In genomic region chr8:48633426-48633825, GRCm38 (mm10) we compare ENCODE assay signal across 20 mouse cellular contexts.
A peak's percentile ranks its signal among the peaks of the same experiment; 100 is the strongest.
DNase-seq lines count a peak whose midpoint lies in the region; ATAC-seq and TF ChIP-seq lines count a peak whose summit lies in the region.
"Had no signal": no experiment of that assay in that cellular context is flagged by ENCODE, and none has a peak within 500 bp of the region (broad histone marks: within the 10 kb centered on the region; RNA-seq: fewer than 3 reads in every experiment).

No protein-coding gene starts in this region.

- H3K27me3 ChIP-seq in limb, embryonic 12.5 days = no peaks in the 10 kb centered on the region
- no peaks in the 10 kb centered on the region for H3K27me3 ChIP-seq in limb, embryonic 10.5 days (ENCODE audit: low read depth, poor library complexity, severe bottlenecking)
- no peaks in the 10 kb centered on the region for H3K27me3 ChIP-seq in embryonic facial prominence, embryonic 11.5 days (ENCODE audit: control insufficient read depth, insufficient read depth, low read length)
- no peaks in the 10 kb centered on the region for H3K27me3 ChIP-seq in intestine, embryonic 16.5 days (replicated peaks; ENCODE audit: control insufficient read depth, insufficient read depth, low read length)
- no peaks in the 10 kb centered on the region for H3K27me3 ChIP-seq in kidney, embryonic 15.5 days
- H3K27me3 ChIP-seq: forebrain, embryonic 15.5 days; heart, embryonic 12.5 days; intestine, embryonic 15.5 days had no signal

- H3K27ac ChIP-seq in limb, embryonic 12.5 days = no peak overlapping the region
- H3K27ac ChIP-seq in limb, embryonic 10.5 days = no peak overlapping the region
- no peak overlapping the region for H3K27ac ChIP-seq in embryonic facial prominence, embryonic 11.5 days (replicated peaks; ENCODE audit: low read depth, low read length)
- H3K27ac ChIP-seq in embryonic fibroblast, embryonic 13.5 days (ENCODE audit: insufficient read depth, low read length) = 0 out of 2 replicates have a peak overlapping the region, but pooled peaks have one; percentile 64
- H3K27ac ChIP-seq in intestine, embryonic 16.5 days (ENCODE audit: low read length) = no peak overlapping the region
- no peak overlapping the region for H3K27ac ChIP-seq in kidney, embryonic 15.5 days
- H3K27ac ChIP-seq: forebrain, embryonic 10.5 days; forebrain, embryonic 15.5 days; hindbrain, embryonic 10.5 days; hindbrain, embryonic 14.5 days; intestine, embryonic 15.5 days had no signal

- no peak overlapping the region for H3K4me3 ChIP-seq in limb, embryonic 12.5 days (replicated peaks)
- H3K4me3 ChIP-seq in limb, embryonic 10.5 days = no peak overlapping the region
- H3K4me3 ChIP-seq in embryonic facial prominence, embryonic 11.5 days (ENCODE audit: low read depth, low read length) = no peak overlapping the region
- H3K4me3 ChIP-seq in embryonic fibroblast, embryonic 13.5 days (ENCODE audit: insufficient read depth, low read length) = no peak overlapping the region
- no peak overlapping the region for H3K4me3 ChIP-seq in intestine, embryonic 16.5 days (ENCODE audit: low read length)
- H3K4me3 ChIP-seq in kidney, embryonic 15.5 days (replicated peaks) = no peak overlapping the region
- H3K4me3 ChIP-seq: erythroblast, embryonic 14.5 days; forebrain, embryonic 10.5 days; forebrain, embryonic 15.5 days; heart, embryonic 12.5 days; hindbrain, embryonic 10.5 days; intestine, embryonic 15.5 days had no signal

- H3K9me3 ChIP-seq in limb, embryonic 12.5 days = no peaks in the 10 kb centered on the region
- no peaks in the 10 kb centered on the region for H3K9me3 ChIP-seq in limb, embryonic 10.5 days (replicated peaks)
- H3K9me3 ChIP-seq in embryonic facial prominence, embryonic 11.5 days (replicated peaks; ENCODE audit: control insufficient read depth, low read length) = no peaks in the 10 kb centered on the region
- H3K9me3 ChIP-seq in intestine, embryonic 16.5 days (ENCODE audit: control insufficient read depth, low read length) = no peaks in the 10 kb centered on the region
- H3K9me3 ChIP-seq in kidney, embryonic 15.5 days (replicated peaks) = no peaks in the 10 kb centered on the region
- H3K9me3 ChIP-seq: forebrain, embryonic 10.5 days; forebrain, embryonic 15.5 days; heart, embryonic 12.5 days; hindbrain, embryonic 10.5 days; intestine, embryonic 15.5 days had no signal

- TF ChIP-seq POLR2A in embryonic fibroblast, embryonic 13.5 days (IDR thresholded peaks at IDR 0.05; ENCODE audit: low read depth, low read length) = no peak

- H3K9ac ChIP-seq in limb, embryonic 12.5 days (replicated peaks) = no peak overlapping the region
- no peak overlapping the region for H3K9ac ChIP-seq in embryonic facial prominence, embryonic 11.5 days (replicated peaks; ENCODE audit: low read length)
- H3K9ac ChIP-seq in intestine, embryonic 16.5 days (ENCODE audit: low read depth, low read length) = no peak overlapping the region
- no peak overlapping the region for H3K9ac ChIP-seq in kidney, embryonic 15.5 days
- H3K9ac ChIP-seq: forebrain, embryonic 15.5 days; heart, embryonic 12.5 days; hindbrain, embryonic 14.5 days; intestine, embryonic 15.5 days had no signal

- 0 out of 2 replicates have a peak, but pooled peaks have one; percentile 26 for ATAC-seq in limb, embryonic 12.5 days (ENCODE audit: insufficient number of reproducible peaks, insufficient read depth, low FRiP score, low TSS enrichment, low read depth)
- peak; percentile 70; the same call in 1 of the 2 replicates for ATAC-seq in embryonic facial prominence, embryonic 11.5 days (replicated peaks; ENCODE audit: insufficient number of reproducible peaks, low FRiP score, low TSS enrichment, low read depth)
- ATAC-seq in intestine, embryonic 16.5 days = no peak
- ATAC-seq in kidney, embryonic 15.5 days (replicated peaks; ENCODE audit: low FRiP score) = no peak
- ATAC-seq: forebrain, embryonic 15.5 days; intestine, embryonic 15.5 days had no signal

- WGBS in limb, embryonic 12.5 days = 41% methylated on average over 8 of the region's 8 CpGs
- 71% methylated on average over 8 of the region's 8 CpGs for WGBS in limb, embryonic 10.5 days
- 31% methylated on average over 8 of the region's 8 CpGs for WGBS in embryonic facial prominence, embryonic 11.5 days
- 50% methylated on average over 8 of the region's 8 CpGs for WGBS in intestine, embryonic 16.5 days
- 48% methylated on average over 8 of the region's 8 CpGs for WGBS in kidney, embryonic 15.5 days

- no peaks in the 10 kb centered on the region for H3K36me3 ChIP-seq in limb, embryonic 12.5 days
- H3K36me3 ChIP-seq in limb, embryonic 10.5 days = no peaks in the 10 kb centered on the region
- H3K36me3 ChIP-seq in embryonic facial prominence, embryonic 11.5 days (replicated peaks; ENCODE audit: control insufficient read depth, insufficient read depth, low read depth, low read length) = no peaks in the 10 kb centered on the region
- no peaks in the 10 kb centered on the region for H3K36me3 ChIP-seq in intestine, embryonic 16.5 days (ENCODE audit: control insufficient read depth, insufficient read depth, low read length)
- no peaks in the 10 kb centered on the region for H3K36me3 ChIP-seq in kidney, embryonic 15.5 days
- H3K36me3 ChIP-seq: forebrain, embryonic 10.5 days; forebrain, embryonic 15.5 days; G1E; heart, embryonic 12.5 days; hindbrain, embryonic 10.5 days; intestine, embryonic 15.5 days had no signal

- no peak overlapping the region for H3K4me2 ChIP-seq in limb, embryonic 12.5 days
- no peak overlapping the region for H3K4me2 ChIP-seq in embryonic facial prominence, embryonic 11.5 days (ENCODE audit: low read depth, low read length)
- H3K4me2 ChIP-seq in intestine, embryonic 16.5 days (ENCODE audit: low read depth, low read length) = no peak overlapping the region
- no peak overlapping the region for H3K4me2 ChIP-seq in kidney, embryonic 15.5 days
- H3K4me2 ChIP-seq: forebrain, embryonic 15.5 days; heart, embryonic 12.5 days; hindbrain, embryonic 14.5 days; intestine, embryonic 15.5 days had no signal

- no peak for TF ChIP-seq CTCF in embryonic fibroblast, embryonic 13.5 days (IDR thresholded peaks at IDR 0.05; ENCODE audit: borderline replicate concordance, insufficient read depth, low read length)

- no peak for DNase-seq in limb, embryonic 10.5 days (ENCODE audit: low spot score)
- peak; percentile 77 for DNase-seq in embryonic facial prominence, embryonic 11.5 days (ENCODE audit: low spot score)
- DNase-seq: adrenal gland, postnatal 10 days; cerebellum, adult 11 months; cerebellum, adult 9-10 months; cerebellum, postnatal 36 days; gastrocnemius, postnatal 10 days; kidney, adult 2 months had no signal

- no peaks in the 10 kb centered on the region for H3K4me1 ChIP-seq in limb, embryonic 12.5 days (replicated peaks)
- H3K4me1 ChIP-seq in limb, embryonic 10.5 days = peaks cover 6% of the 10 kb centered on the region
- no peaks in the 10 kb centered on the region for H3K4me1 ChIP-seq in embryonic facial prominence, embryonic 11.5 days (ENCODE audit: control insufficient read depth, insufficient read depth, low read length)
- 0 out of 2 replicates have a peak, but pooled peaks cover 3% of the 10 kb centered on the region for H3K4me1 ChIP-seq in embryonic fibroblast, embryonic 13.5 days (ENCODE audit: control insufficient read depth, insufficient read depth, low read length)
- H3K4me1 ChIP-seq in intestine, embryonic 16.5 days (ENCODE audit: control insufficient read depth, insufficient read depth, low read length) = peaks cover 5% of the 10 kb centered on the region; the same call in 1 of the 2 replicates
- no peaks in the 10 kb centered on the region for H3K4me1 ChIP-seq in kidney, embryonic 15.5 days
- H3K4me1 ChIP-seq: forebrain, embryonic 10.5 days; forebrain, embryonic 15.5 days; heart, embryonic 12.5 days; hindbrain, embryonic 10.5 days had no signal

Comparison
In these comparisons a context has a peak if more than half of its experiments do, and no peak if none do; other contexts are left out.
1. ATAC-seq: peak in limb, embryonic 12.5 days (single experiment) and embryonic facial prominence, embryonic 11.5 days (single experiment); none in intestine, embryonic 16.5 days (single experiment) and kidney, embryonic 15.5 days (single experiment).